Mouse (Mus musculus) spleen, adult 2 months (tissue): ENCODE data around the gene Slc44a1.

ENCODE experiments used
- CTCF ChIP-seq: fragments of 200-500 bp; IDR thresholded peaks from 2 replicates; pipeline ENCODE4 v1.5.1; 2011; ENCODE audit warnings: mild to moderate bottlenecking, inconsistent platforms; ENCODE audit not compliant: insufficient read depth, insufficient read length, insufficient replicate concordance; ENCODE audit errors: extremely low read depth
- POLR2A ChIP-seq: fragments of 200-500 bp; IDR thresholded peaks from 2 replicates; pipeline ENCODE4 v1.6.1; 2011; ENCODE audit warnings: low read depth, low read length, inconsistent platforms

GRCm38 (mm10) chr4:53415873-53416637 lies 24.2 kb upstream of the Slc44a1 start:
- no peak for TF ChIP-seq CTCF
- no peak for TF ChIP-seq POLR2A
